Mouse (Mus musculus) olfactory bulb, adult 2 months (tissue): ENCODE measurements at regions not wholly inside any gene's neighbourhood (a gene's known extent, or its start where the extent isn't known, plus 50 kb on each side); places are given as distances from the start of the nearest gene placed in this dataset.

Experiments
- CTCF ChIP-seq: fragments of 200-500 bp; IDR thresholded peaks from 2 replicates; pipeline ENCODE4 v1.5.1; 2012; ENCODE audit warnings: low read depth, mild to moderate bottlenecking, low read length, moderate library complexity; ENCODE audit not compliant: insufficient read depth
- POLR2A ChIP-seq: fragments of 200-500 bp; IDR thresholded peaks from 2 replicates; pipeline ENCODE4 v1.6.1; 2012; ENCODE audit warnings: mild to moderate bottlenecking, low read depth, low read length, moderate library complexity; ENCODE audit not compliant: insufficient read depth

DNA sequence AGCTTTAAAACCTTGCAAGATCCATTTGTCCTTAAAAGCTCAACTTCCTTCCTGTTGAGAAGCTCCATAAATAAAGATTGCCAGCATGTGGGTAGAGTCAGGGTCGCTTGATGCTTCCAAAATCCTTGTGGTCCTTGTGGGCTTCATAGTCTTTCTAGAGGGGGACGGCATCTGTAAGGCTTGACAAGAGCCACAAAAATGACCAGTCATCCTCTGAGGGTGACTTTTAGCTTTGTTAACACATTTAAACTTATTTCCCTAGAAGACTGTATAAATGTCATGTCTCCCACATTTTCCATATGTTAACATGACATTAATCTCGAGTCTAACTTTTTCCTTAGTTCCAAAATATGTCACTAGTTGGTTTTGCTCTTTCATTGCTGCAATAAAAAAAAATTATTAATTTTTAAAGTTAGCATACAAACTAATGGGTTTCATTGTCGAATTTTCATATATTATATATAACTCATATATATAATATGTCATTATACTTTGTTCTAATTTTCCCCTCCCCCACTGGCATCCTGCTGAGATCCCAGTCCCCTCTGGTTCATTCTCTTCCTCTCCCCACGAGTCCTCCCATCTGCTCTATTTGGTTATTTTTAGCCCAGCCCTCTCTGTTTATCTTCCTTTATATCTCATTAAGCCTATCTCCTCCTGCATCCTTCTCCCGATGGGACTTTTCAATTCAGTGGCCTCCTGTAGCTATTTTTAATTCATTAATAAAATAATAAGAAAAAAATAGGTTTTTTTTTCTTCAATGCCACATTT lies 199.3 kb upstream of the Cited2 start:
- no peak for TF ChIP-seq POLR2A
- no peak for TF ChIP-seq CTCF
